Mouse (Mus musculus): ENCODE results near the gene Fam209. TPM values are rescaled to one million over a fixed set of nuclear protein-coding genes. Genes with fewer than 3 reads are reported as not detected.
A peak's percentile ranks its signal among the peaks of the same experiment; 100 is the strongest.

The Fam209 gene
- polyA plus RNA-seq, 1 experiment from 2014 or later: not detected

DNA sequence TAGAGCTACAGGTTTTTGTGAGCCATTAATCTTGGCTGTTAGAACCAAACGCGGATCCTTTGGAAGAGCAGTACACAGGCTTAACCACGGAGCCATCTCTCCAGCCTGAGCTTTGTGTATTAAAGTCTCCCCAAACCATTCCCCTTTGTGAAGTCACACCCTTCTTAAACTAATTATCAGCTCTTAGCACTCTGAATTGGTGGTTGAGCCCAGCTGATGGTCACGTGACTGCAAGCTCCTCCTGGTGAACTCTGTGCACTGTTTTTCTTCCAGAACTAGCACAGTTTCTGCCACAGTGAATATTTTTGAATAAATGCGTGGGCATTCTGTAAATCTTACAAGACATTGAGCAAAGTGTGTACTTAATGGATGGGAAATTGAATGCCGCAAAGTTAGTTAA, 31.1 kb upstream of the Fam209 start:
- Histone ChIP-seq H3K4me1 (replicated peaks; ENCODE audit: control insufficient read depth, insufficient read depth, low read length) (peaks cover 4% of the 10 kb centered on the region; the same call in 1 of the 2 replicates), H3K4me2 (replicated peaks; ENCODE audit: low read depth) (peak overlapping the region; percentile 85), H3K36me3 (ENCODE audit: control insufficient read depth, insufficient read depth) (peaks cover 18% of the 10 kb centered on the region), H3K27ac (ENCODE audit: low read depth, low read length) (peak overlapping the region; percentile 70), H3K9ac (ENCODE audit: low read depth, low read length) (peak overlapping the region; percentile 81), H3K27me3 (replicated peaks; ENCODE audit: control insufficient read depth, insufficient read depth, low read length) (no peaks in the 10 kb centered on the region), H3K9me3 (ENCODE audit: control insufficient read depth) (no peaks in the 10 kb centered on the region), H3K4me3 (ENCODE audit: low read depth, low read length) (peak overlapping the region; percentile 84)
- no peak; the same call in 1 of the 2 replicates for ATAC-seq
- TF ChIP-seq CTCF (IDR thresholded peaks at IDR 0.05; ENCODE audit: low read depth): no peak
- 25% methylated on average over 6 of the region's 6 CpGs for WGBS

DNA sequence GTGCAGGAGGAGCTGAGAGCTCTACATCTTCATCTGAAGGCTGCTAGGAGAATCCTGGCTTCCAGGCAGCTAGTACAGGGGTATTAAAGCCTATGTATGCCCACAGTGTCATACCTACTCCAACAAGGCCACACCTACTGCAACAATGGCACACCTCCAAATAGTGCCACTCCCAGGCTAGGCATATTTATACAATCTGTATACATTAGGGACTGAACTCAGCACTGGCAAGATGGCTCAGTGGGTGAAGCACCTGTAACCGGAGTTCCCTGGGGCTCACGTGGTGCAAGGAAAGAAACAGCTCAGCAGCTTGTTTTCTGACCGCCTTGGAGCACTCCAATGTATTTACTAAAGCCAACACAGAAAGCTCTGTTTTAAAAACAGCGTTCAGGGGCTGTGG, 26.7 kb upstream of the Fam209 start:
- 92% methylated on average over 4 of the region's 4 CpGs for WGBS

DNA sequence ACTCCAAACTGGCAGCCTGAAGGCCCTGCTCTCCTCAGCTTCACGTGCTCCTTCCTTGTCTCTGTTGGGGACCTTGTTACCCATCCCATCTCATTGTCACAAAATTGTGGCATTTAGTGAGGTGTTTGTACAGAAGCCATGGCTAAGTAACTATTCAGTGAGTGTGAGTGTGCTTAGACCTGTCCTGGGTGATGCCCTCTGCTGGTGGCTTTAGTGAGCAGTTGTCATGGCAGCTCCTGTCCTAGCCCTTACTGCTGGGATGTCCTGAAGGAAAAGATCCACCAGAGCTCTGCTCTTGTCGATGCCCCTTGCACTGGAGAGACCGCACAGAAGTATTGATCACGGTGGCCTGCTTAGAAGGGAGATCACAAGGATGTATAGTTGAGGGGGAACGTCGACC, 25.0 kb upstream of the Fam209 start:
- H3K4me3 ChIP-seq (ENCODE audit: low read depth, low read length): no peak overlapping the region
- no peak overlapping the region for H3K27ac ChIP-seq (ENCODE audit: low read depth, low read length)
- ATAC-seq: no peak
- H3K4me2 ChIP-seq (replicated peaks; ENCODE audit: low read depth): no peak overlapping the region
- no peak overlapping the region for H3K9ac ChIP-seq (ENCODE audit: low read depth, low read length)
- TF ChIP-seq CTCF (IDR thresholded peaks at IDR 0.05; ENCODE audit: low read depth): peak; percentile 71
- 89% methylated on average over 6 of the region's 6 CpGs for WGBS
- no peaks in the 10 kb centered on the region for H3K4me1 ChIP-seq (replicated peaks; ENCODE audit: control insufficient read depth, insufficient read depth, low read length)
- H3K36me3 ChIP-seq (ENCODE audit: control insufficient read depth, insufficient read depth): peaks cover 79% of the 10 kb centered on the region
- no peaks in the 10 kb centered on the region for H3K27me3 ChIP-seq (replicated peaks; ENCODE audit: control insufficient read depth, insufficient read depth, low read length)
- H3K9me3 ChIP-seq (ENCODE audit: control insufficient read depth): no peaks in the 10 kb centered on the region

More for the DNA sequence above, 26.7 kb upstream of the Fam209 start:
- peaks cover 62% of the 10 kb centered on the region for H3K36me3 ChIP-seq (ENCODE audit: control insufficient read depth, insufficient read depth)
- no peak overlapping the region for H3K27ac ChIP-seq (ENCODE audit: low read depth, low read length)
- no peaks in the 10 kb centered on the region for H3K9me3 ChIP-seq (ENCODE audit: control insufficient read depth)
- H3K4me1 ChIP-seq (replicated peaks; ENCODE audit: control insufficient read depth, insufficient read depth, low read length): peaks cover 4% of the 10 kb centered on the region; the same call in 1 of the 2 replicates
- H3K9ac ChIP-seq (ENCODE audit: low read depth, low read length): no peak overlapping the region
- H3K4me3 ChIP-seq (ENCODE audit: low read depth, low read length): no peak overlapping the region
- H3K4me2 ChIP-seq (replicated peaks; ENCODE audit: low read depth): no peak overlapping the region
- ATAC-seq: no peak
- no peaks in the 10 kb centered on the region for H3K27me3 ChIP-seq (replicated peaks; ENCODE audit: control insufficient read depth, insufficient read depth, low read length)
- TF ChIP-seq CTCF (IDR thresholded peaks at IDR 0.05; ENCODE audit: low read depth): no peak

DNA sequence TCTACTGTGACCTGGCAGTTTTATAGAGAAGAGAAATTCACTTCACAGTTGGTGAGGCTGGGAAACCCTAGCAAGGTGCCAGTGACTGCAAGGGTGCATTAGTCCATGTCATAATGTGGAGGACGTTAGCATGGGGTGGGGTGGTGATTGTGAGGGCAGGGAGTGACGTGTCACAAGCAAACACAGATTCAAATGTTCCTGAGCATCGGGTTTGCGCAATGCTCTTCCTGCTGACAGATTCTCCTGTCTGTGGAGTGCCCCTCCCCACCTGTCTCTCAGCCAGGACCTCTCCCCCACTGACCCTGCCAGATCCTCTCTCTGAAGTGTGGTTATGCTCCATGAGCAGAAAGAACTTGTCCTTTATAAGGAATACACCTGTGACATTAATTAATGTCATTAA, 24.0 kb upstream of the Fam209 start:
- Histone ChIP-seq H3K9ac (ENCODE audit: low read depth, low read length) (no peak overlapping the region), H3K27me3 (replicated peaks; ENCODE audit: control insufficient read depth, insufficient read depth, low read length) (no peaks in the 10 kb centered on the region), H3K36me3 (ENCODE audit: control insufficient read depth, insufficient read depth) (peaks cover 89% of the 10 kb centered on the region), H3K4me2 (replicated peaks; ENCODE audit: low read depth) (no peak overlapping the region), H3K4me1 (replicated peaks; ENCODE audit: control insufficient read depth, insufficient read depth, low read length) (no peaks in the 10 kb centered on the region), H3K4me3 (ENCODE audit: low read depth, low read length) (no peak overlapping the region), H3K27ac (ENCODE audit: low read depth, low read length) (no peak overlapping the region), H3K9me3 (ENCODE audit: control insufficient read depth) (no peaks in the 10 kb centered on the region)
- no peak for ATAC-seq
- WGBS: 81% methylated on average over 4 of the region's 4 CpGs
- no peak for TF ChIP-seq CTCF (IDR thresholded peaks at IDR 0.05; ENCODE audit: low read depth)

DNA sequence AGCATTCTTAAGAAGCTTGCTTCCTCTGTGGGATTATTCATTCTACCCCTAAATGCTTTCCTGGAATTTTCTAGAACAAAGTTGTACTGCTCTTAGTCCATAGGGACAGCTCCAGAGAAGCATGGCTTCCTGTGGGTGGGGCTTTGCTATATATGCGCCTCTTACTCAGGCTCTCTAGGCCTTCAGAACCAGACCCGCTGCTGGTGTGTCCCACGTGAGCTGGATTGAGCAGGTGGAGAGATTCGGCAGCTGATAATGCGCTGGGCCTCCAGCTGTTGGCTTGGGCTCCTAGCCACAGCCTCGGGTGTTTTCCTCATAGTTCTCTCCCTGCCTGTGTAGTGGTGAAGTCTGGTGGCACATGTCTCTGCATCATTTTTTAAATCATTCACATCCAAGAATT, 21.7 kb upstream of the Fam209 start:
- ATAC-seq: no peak
- peaks cover 87% of the 10 kb centered on the region for H3K36me3 ChIP-seq (ENCODE audit: control insufficient read depth, insufficient read depth)

DNA sequence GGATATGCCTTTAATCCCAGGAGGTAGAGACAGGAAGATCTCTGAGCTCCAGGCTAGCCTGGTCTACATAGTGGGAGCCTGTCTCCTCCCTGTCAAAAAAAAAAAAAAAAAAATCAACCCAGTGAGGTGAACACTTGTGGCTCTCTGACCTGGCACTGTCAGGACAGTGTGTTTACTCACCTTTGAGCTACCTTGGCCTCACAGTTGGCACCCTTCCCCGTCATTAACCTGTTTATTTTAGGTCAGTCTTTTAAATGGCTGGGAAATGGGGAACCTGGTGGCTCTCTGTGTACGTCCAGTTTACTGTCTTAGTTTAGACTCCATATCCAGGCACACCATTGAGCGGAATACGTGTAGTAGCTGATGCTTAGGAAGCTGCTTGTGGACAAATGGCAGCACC, 20.3 kb upstream of the Fam209 start:
- Histone ChIP-seq H3K4me3 (ENCODE audit: low read depth, low read length) (no peak overlapping the region), H3K4me1 (replicated peaks; ENCODE audit: control insufficient read depth, insufficient read depth, low read length) (no peaks in the 10 kb centered on the region), H3K27me3 (replicated peaks; ENCODE audit: control insufficient read depth, insufficient read depth, low read length) (no peaks in the 10 kb centered on the region), H3K4me2 (replicated peaks; ENCODE audit: low read depth) (no peak overlapping the region), H3K36me3 (ENCODE audit: control insufficient read depth, insufficient read depth) (peaks cover 82% of the 10 kb centered on the region), H3K9ac (ENCODE audit: low read depth, low read length) (no peak overlapping the region), H3K9me3 (ENCODE audit: control insufficient read depth) (no peaks in the 10 kb centered on the region), H3K27ac (ENCODE audit: low read depth, low read length) (no peak overlapping the region)
- WGBS: 94% methylated on average over 4 of the region's 4 CpGs
- ATAC-seq: no peak
- TF ChIP-seq CTCF (IDR thresholded peaks at IDR 0.05; ENCODE audit: low read depth): no peak

More for the DNA sequence above, 21.7 kb upstream of the Fam209 start:
- H3K27me3 ChIP-seq (replicated peaks; ENCODE audit: control insufficient read depth, insufficient read depth, low read length): no peaks in the 10 kb centered on the region
- H3K4me1 ChIP-seq (replicated peaks; ENCODE audit: control insufficient read depth, insufficient read depth, low read length): no peaks in the 10 kb centered on the region
- TF ChIP-seq CTCF (IDR thresholded peaks at IDR 0.05; ENCODE audit: low read depth): no peak
- no peak overlapping the region; the same call in 1 of the 2 replicates for H3K27ac ChIP-seq (ENCODE audit: low read depth, low read length)
- no peak overlapping the region for H3K4me3 ChIP-seq (ENCODE audit: low read depth, low read length)
- no peak overlapping the region for H3K4me2 ChIP-seq (replicated peaks; ENCODE audit: low read depth)
- no peaks in the 10 kb centered on the region for H3K9me3 ChIP-seq (ENCODE audit: control insufficient read depth)
- H3K9ac ChIP-seq (ENCODE audit: low read depth, low read length): no peak overlapping the region
- 79% methylated on average over 6 of the region's 6 CpGs for WGBS

DNA sequence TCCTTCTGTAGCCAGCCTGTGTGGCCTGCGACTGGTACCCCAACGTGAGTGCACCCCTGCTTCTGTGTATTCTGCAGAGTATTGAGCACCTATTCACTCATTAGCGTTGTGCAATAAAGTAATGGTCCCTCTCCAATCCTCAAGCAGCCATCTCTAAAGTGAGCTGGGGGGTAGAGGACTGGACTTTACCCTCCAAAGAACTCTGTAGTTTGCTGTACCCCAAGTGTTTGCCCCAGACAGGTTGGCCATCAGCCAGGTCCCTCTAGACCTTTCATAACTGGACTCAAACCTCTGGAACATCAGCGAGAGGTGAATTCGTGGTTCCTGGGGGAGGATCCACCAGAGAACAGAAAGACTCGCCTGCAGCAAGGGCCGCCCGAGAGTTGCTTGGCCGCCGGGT, 19.9 kb upstream of the Fam209 start:
- Histone ChIP-seq H3K4me2 (replicated peaks; ENCODE audit: low read depth) (no peak overlapping the region), H3K27ac (ENCODE audit: low read depth, low read length) (no peak overlapping the region), H3K9ac (ENCODE audit: low read depth, low read length) (no peak overlapping the region), H3K4me1 (replicated peaks; ENCODE audit: control insufficient read depth, insufficient read depth, low read length) (no peaks in the 10 kb centered on the region), H3K9me3 (ENCODE audit: control insufficient read depth) (no peaks in the 10 kb centered on the region), H3K27me3 (replicated peaks; ENCODE audit: control insufficient read depth, insufficient read depth, low read length) (no peaks in the 10 kb centered on the region), H3K4me3 (ENCODE audit: low read depth, low read length) (no peak overlapping the region), H3K36me3 (ENCODE audit: control insufficient read depth, insufficient read depth) (peaks cover 82% of the 10 kb centered on the region)
- no peak for TF ChIP-seq CTCF (IDR thresholded peaks at IDR 0.05; ENCODE audit: low read depth)
- 92% methylated on average over 10 of the region's 10 CpGs for WGBS
- no peak for ATAC-seq

Data from intestine, postnatal 0 days (tissue).